Comparison of ENCODE assay signal across 9 mouse cellular contexts in genomic region chr1:184965682-184966360, GRCm38 (mm10). TPM values are rescaled to one million over a fixed set of nuclear protein-coding genes. Genes with fewer than 3 reads are reported as not detected.
A peak's percentile ranks its signal among the peaks of the same experiment; 100 is the strongest.
DNase-seq lines count a peak whose midpoint lies in the region; ATAC-seq and TF ChIP-seq lines count a peak whose summit lies in the region.
"Had no signal": no experiment of that assay in that cellular context is flagged by ENCODE, and none has a peak within 500 bp of the region (broad histone marks: within the 10 kb centered on the region; RNA-seq: fewer than 3 reads in every experiment).

No protein-coding gene starts in this region.

- 43% methylated on average over 12 of the region's 12 CpGs for WGBS in liver, embryonic 12.5 days (ENCODE audit: insufficient replicate concordance)
- 50% methylated on average over 12 of the region's 12 CpGs for WGBS in intestine, embryonic 14.5 days
- WGBS in limb, embryonic 14.5 days = 64% methylated on average over 12 of the region's 12 CpGs
- whole genome bisulfite sequencing in neural tube, embryonic 15.5 days = 66% methylated on average over 12 of the region's 12 CpGs

- peaks cover 18% of the 10 kb centered on the region for H3K4me1 ChIP-seq in liver, embryonic 12.5 days
- 0 out of 2 replicates have a peak, but pooled peaks cover 7% of the 10 kb centered on the region for H3K4me1 ChIP-seq in intestine, embryonic 14.5 days (replicated peaks; ENCODE audit: control insufficient read depth, insufficient read depth, low read length)
- H3K4me1 ChIP-seq in limb, embryonic 14.5 days (ENCODE audit: control insufficient read depth, insufficient read depth, low read length) = no peaks in the 10 kb centered on the region
- peaks cover 27% of the 10 kb centered on the region for H3K4me1 ChIP-seq in neural tube, embryonic 15.5 days
- H3K4me1 ChIP-seq: limb, embryonic 12.5 days had no signal

- no peak overlapping the region for H3K4me3 ChIP-seq in liver, embryonic 12.5 days
- no peak overlapping the region for H3K4me3 ChIP-seq in intestine, embryonic 14.5 days (ENCODE audit: low read depth, low read length)
- no peak overlapping the region for H3K4me3 ChIP-seq in limb, embryonic 14.5 days (replicated peaks; ENCODE audit: low read length)
- H3K4me3 ChIP-seq in neural tube, embryonic 15.5 days (replicated peaks) = no peak overlapping the region
- H3K4me3 ChIP-seq: limb, embryonic 12.5 days had no signal

- H3K9me3 ChIP-seq in liver, embryonic 12.5 days (replicated peaks) = no peaks in the 10 kb centered on the region; the same call in 1 of the 2 replicates
- 0 out of 2 replicates have a peak, but pooled peaks cover 2% of the 10 kb centered on the region for H3K9me3 ChIP-seq in intestine, embryonic 14.5 days (ENCODE audit: control insufficient read depth, low read length)
- H3K9me3 ChIP-seq in limb, embryonic 14.5 days (ENCODE audit: control insufficient read depth, low read length) = peaks cover 4% of the 10 kb centered on the region; the same call in 1 of the 2 replicates
- H3K9me3 ChIP-seq in neural tube, embryonic 15.5 days (replicated peaks) = no peaks in the 10 kb centered on the region

- no peak overlapping the region for H3K27ac ChIP-seq in liver, embryonic 12.5 days
- H3K27ac ChIP-seq in intestine, embryonic 14.5 days (ENCODE audit: low read depth) = no peak overlapping the region
- no peak overlapping the region for H3K27ac ChIP-seq in limb, embryonic 14.5 days (replicated peaks; ENCODE audit: low read depth, low read length)
- H3K27ac ChIP-seq in neural tube, embryonic 15.5 days (replicated peaks) = no peak overlapping the region
- H3K27ac ChIP-seq: limb, embryonic 12.5 days had no signal

- no peak overlapping the region for H3K9ac ChIP-seq in liver, embryonic 12.5 days
- no peak overlapping the region for H3K9ac ChIP-seq in intestine, embryonic 14.5 days (ENCODE audit: low read length)
- no peak overlapping the region for H3K9ac ChIP-seq in limb, embryonic 14.5 days (ENCODE audit: low read depth, low read length, severe bottlenecking)
- H3K9ac ChIP-seq in neural tube, embryonic 15.5 days (replicated peaks) = no peak overlapping the region
- H3K9ac ChIP-seq: limb, embryonic 12.5 days had no signal

- peak; percentile 50 for DNase-seq in liver
- DNase-seq in cerebellum, adult 9-10 months = peak; percentile 51
- peak; percentile 74 for DNase-seq in gastrocnemius, postnatal 14 days
- peak; percentile 57 for DNase-seq in intestine, embryonic 14.5 days (ENCODE audit: low spot score)
- peak; percentile 16 for DNase-seq in limb, embryonic 14.5 days (ENCODE audit: low spot score)
- peak; percentile 40 for DNase-seq in urinary bladder, postnatal 25 days (ENCODE audit: low spot score)

- H3K4me2 ChIP-seq in liver, embryonic 12.5 days = no peak overlapping the region
- H3K4me2 ChIP-seq in intestine, embryonic 14.5 days (ENCODE audit: low read length) = no peak overlapping the region
- no peak overlapping the region for H3K4me2 ChIP-seq in limb, embryonic 14.5 days (replicated peaks; ENCODE audit: low read depth, low read length, severe bottlenecking)
- no peak overlapping the region for H3K4me2 ChIP-seq in neural tube, embryonic 15.5 days
- H3K4me2 ChIP-seq: limb, embryonic 12.5 days had no signal

- intact Hi-C loops in gastrocnemius, postnatal 14 days (cut with DNase I; ENCODE audit: low total_unique reads) = loop anchor here (5.0 kb wide), 1 partner anchor 221 kb away; no protein-coding TSS in a partner anchor

- no peak for ATAC-seq in liver, embryonic 12.5 days
- no peak for ATAC-seq in intestine, embryonic 14.5 days (replicated peaks; ENCODE audit: low FRiP score, low TSS enrichment, low read depth)
- ATAC-seq in limb, embryonic 14.5 days (ENCODE audit: low FRiP score, low read depth) = no peak
- ATAC-seq in neural tube, embryonic 15.5 days (ENCODE audit: low FRiP score) = peak; percentile 42; the same call in 1 of the 2 replicates

- TF ChIP-seq POLR2A in limb, embryonic 14.5 days (IDR thresholded peaks at IDR 0.05; ENCODE audit: borderline replicate concordance, extremely low read depth, insufficient read depth, insufficient read length) = no peak

- no peaks in the 10 kb centered on the region for H3K36me3 ChIP-seq in liver, embryonic 12.5 days
- no peaks in the 10 kb centered on the region for H3K36me3 ChIP-seq in intestine, embryonic 14.5 days (ENCODE audit: control insufficient read depth, insufficient read depth, low read length)
- H3K36me3 ChIP-seq in limb, embryonic 14.5 days (ENCODE audit: control insufficient read depth, insufficient read depth, low read length) = no peaks in the 10 kb centered on the region
- H3K36me3 ChIP-seq in neural tube, embryonic 15.5 days = peaks cover 7% of the 10 kb centered on the region; the same call in 1 of the 2 replicates

- no peaks in the 10 kb centered on the region for H3K27me3 ChIP-seq in liver, embryonic 12.5 days (replicated peaks)
- H3K27me3 ChIP-seq in intestine, embryonic 14.5 days (replicated peaks; ENCODE audit: control insufficient read depth, insufficient read depth, low read length) = no peaks in the 10 kb centered on the region
- H3K27me3 ChIP-seq in limb, embryonic 14.5 days (ENCODE audit: control insufficient read depth, insufficient read depth, low read length) = no peaks in the 10 kb centered on the region
- H3K27me3 ChIP-seq in neural tube, embryonic 15.5 days (replicated peaks) = no peaks in the 10 kb centered on the region
- H3K27me3 ChIP-seq: limb, embryonic 12.5 days had no signal

RNA-seq across cellular contexts. Expression of gene Mark1, which starts 33.5 kb away (rescaled TPM):
- 0.30 and 0.42 TPM in 2 replicates for polyA plus RNA-seq in liver, embryonic 12.5 days (2016; fragmentation: Nextera tagmentation; extraction: Ambion mirVana)
- total RNA-seq in gastrocnemius, postnatal 14 days (2021) = 1 to 10 TPM; 3.4 to 4.4 TPM
- 2.6 and 3.3 TPM in 2 replicates for polyA plus RNA-seq in intestine, embryonic 14.5 days (2014; fragmentation: Nextera tagmentation; extraction: Ambion mirVana)
- polyA plus RNA-seq in limb, embryonic 14.5 days (2012; rRNA removed) = 16.8 and 17.5 TPM in 2 replicates
- polyA plus RNA-seq in limb, embryonic 14.5 days (2014; fragmentation: Nextera tagmentation; extraction: Ambion mirVana) = 3.6 and 4.7 TPM in 2 replicates
- polyA plus RNA-seq in neural tube, embryonic 15.5 days (2015; fragmentation: Nextera tagmentation; extraction: Ambion mirVana) = 11.0 and 13.5 TPM in 2 replicates

Comparison
In these comparisons a context has a peak if more than half of its experiments do, and no peak if none do; other contexts are left out.
1. DNase-seq: peak in every context shown above with its lines; median percentile 74 in gastrocnemius, postnatal 14 days; 57 in intestine, embryonic 14.5 days; 51 in cerebellum, adult 9-10 months; 50 in liver; 40 in urinary bladder, postnatal 25 days; 16 in limb, embryonic 14.5 days.